In the genomic region with DNA sequence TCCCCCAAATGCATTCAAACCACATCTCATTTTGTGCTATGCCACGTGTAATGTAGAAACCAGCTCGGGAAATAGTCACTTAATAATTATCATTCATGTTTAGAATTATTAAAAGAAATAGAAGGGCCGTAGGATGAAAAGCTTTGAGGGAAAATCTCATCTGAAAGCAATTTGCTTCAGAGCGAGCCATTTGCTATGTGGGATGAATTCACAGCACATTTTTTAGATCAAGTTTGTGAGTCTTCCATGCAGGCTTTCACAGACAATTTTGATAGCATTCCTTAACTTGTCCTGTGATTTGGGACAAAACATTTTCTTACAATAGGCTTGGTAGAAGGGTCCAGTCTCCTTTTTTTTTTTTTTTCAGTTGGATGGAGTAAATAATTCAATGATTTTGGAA, we compare ENCODE assay signal across 17 mouse cellular contexts.
"Had no signal": no experiment of that assay in that cellular context is flagged by ENCODE, and none has a peak within 500 bp of the region (broad histone marks: within the 10 kb centered on the region; RNA-seq: fewer than 3 reads in every experiment).

No protein-coding gene starts in this region.

- DNase-seq: lung, adult 18-20 months; lung, embryonic 14.5 days; lung, postnatal 10 days; lung, postnatal 4 days; retina, postnatal 1 day; right cerebral cortex, postnatal 14 days; thymus, adult 2 months; thymus, postnatal 25 days; thymus, postnatal 4 days had no signal

- H3K9me3 ChIP-seq: midbrain, embryonic 10.5 days; midbrain, embryonic 13.5 days; neural tube, embryonic 13.5 days; neural tube, embryonic 15.5 days; stomach, embryonic 15.5 days had no signal

- H3K27me3 ChIP-seq: midbrain, embryonic 13.5 days; neural tube, embryonic 13.5 days; neural tube, embryonic 15.5 days; stomach, embryonic 15.5 days had no signal

- H3K4me2 ChIP-seq: lung, embryonic 14.5 days; midbrain, embryonic 13.5 days; neural tube, embryonic 13.5 days; neural tube, embryonic 15.5 days; stomach, embryonic 15.5 days had no signal

- H3K27ac ChIP-seq: midbrain, embryonic 10.5 days; midbrain, embryonic 13.5 days; neural tube, embryonic 13.5 days; neural tube, embryonic 15.5 days; stomach, embryonic 15.5 days; stomach, postnatal 0 days had no signal

- H3K36me3 ChIP-seq: midbrain, embryonic 10.5 days; midbrain, embryonic 13.5 days; neural tube, embryonic 13.5 days; neural tube, embryonic 15.5 days; stomach, embryonic 15.5 days had no signal

- H3K4me1 ChIP-seq: midbrain, embryonic 13.5 days; neural tube, embryonic 13.5 days; neural tube, embryonic 15.5 days; stomach, embryonic 15.5 days had no signal

- H3K4me3 ChIP-seq: midbrain, embryonic 10.5 days; midbrain, embryonic 13.5 days; myocyte; neural tube, embryonic 13.5 days; neural tube, embryonic 15.5 days; stomach, embryonic 15.5 days had no signal

- H3K9ac ChIP-seq: lung, embryonic 14.5 days; midbrain, embryonic 13.5 days; neural tube, embryonic 13.5 days; neural tube, embryonic 15.5 days; stomach, embryonic 15.5 days had no signal

- ATAC-seq: midbrain, embryonic 13.5 days; midbrain, embryonic 16.5 days had no signal
